Mouse (Mus musculus) hindbrain, embryonic 11.5 days (tissue): ENCODE measurements around the gene Yy1. TPM values are rescaled to one million over a fixed set of nuclear protein-coding genes. Genes with fewer than 3 reads are reported as not detected.
"Not testable (repeated sequence)": the region's sequence is repeated elsewhere in the genome, so short reads cannot be mapped to it uniquely, and the experiment has no call there.

ENCODE experiments used
- ATAC-seq: fragments of 200-750 bp; cut with Nextera tagmentation; 2 replicates; pipeline ENCODE4 v1.8.0; 2017; ENCODE audit warnings: mild to moderate bottlenecking, moderate TSS enrichment, moderate library complexity; ENCODE audit not compliant: low FRiP score
- DNase-seq: peaks from one replicate; pipeline ENCODE4 v3.0.0-alpha.2; 2015; ENCODE audit warnings: low spot score
- H3K27ac ChIP-seq: fragments of 300-500 bp; sonication (generic); 2 replicates; pipeline ENCODE4 v1.5.1; 2014; ENCODE audit warnings: mild to moderate bottlenecking, low read depth, low read length
- H3K27me3 ChIP-seq: fragments of 300-500 bp; sonication (generic); 2 replicates; pipeline ENCODE4 v1.6.1; 2014; ENCODE audit warnings: mild to moderate bottlenecking, low read length, moderate library complexity, mixed read lengths; ENCODE audit not compliant: control insufficient read depth, insufficient read depth
- H3K36me3 ChIP-seq: fragments of 300-500 bp; sonication (generic); 2 replicates; pipeline ENCODE4 v1.6.1; 2014; ENCODE audit warnings: mild to moderate bottlenecking, low read length, moderate library complexity, mixed read lengths; ENCODE audit not compliant: control insufficient read depth, insufficient read depth
- H3K4me1 ChIP-seq: fragments of 300-500 bp; sonication (generic); replicated peaks from 2 replicates; pipeline ENCODE4 v1.6.1; 2014; ENCODE audit warnings: low read length, mixed read lengths; ENCODE audit not compliant: control insufficient read depth, insufficient read depth
- H3K4me2 ChIP-seq: fragments of 300-500 bp; sonication (generic); replicated peaks from 2 replicates; pipeline ENCODE4 v1.6.1; 2014; ENCODE audit warnings: mild to moderate bottlenecking, low read depth, low read length
- H3K4me3 ChIP-seq: fragments of 300-500 bp; sonication (generic); 2 replicates; pipeline ENCODE4 v1.5.1; 2014; ENCODE audit warnings: low read depth, low read length
- H3K9ac ChIP-seq: fragments of 300-500 bp; sonication (generic); 2 replicates; pipeline ENCODE4 v1.6.1; 2014; ENCODE audit warnings: low read depth, low read length
- H3K9me3 ChIP-seq: fragments of 300-500 bp; sonication (generic); 2 replicates; pipeline ENCODE4 v1.6.1; 2016; ENCODE audit warnings: low read length; ENCODE audit not compliant: control insufficient read depth
- WGBS: fragments of 180-500 bp; shearing (Covaris S2); extraction: QIAGEN DNeasy Blood & Tissue Kit; methylation state at CpG from one replicate; pipeline ENCODE4 v1.1.7; 2014; 5-methylcytosine and 5-hydroxymethylcytosine counted together
- polyA plus RNA-seq: library from polyadenylated mRNA; unstranded; fragments of >200 nt; fragmentation: Nextera tagmentation; extraction: Ambion mirVana; gene quantifications from 2 replicates; pipeline ENCODE4 v1.2.1, GENCODE M21; 2014

Gene Yy1
- polyA plus RNA-seq, 1 experiment from 2014 or later: 21.1 TPM

DNA sequence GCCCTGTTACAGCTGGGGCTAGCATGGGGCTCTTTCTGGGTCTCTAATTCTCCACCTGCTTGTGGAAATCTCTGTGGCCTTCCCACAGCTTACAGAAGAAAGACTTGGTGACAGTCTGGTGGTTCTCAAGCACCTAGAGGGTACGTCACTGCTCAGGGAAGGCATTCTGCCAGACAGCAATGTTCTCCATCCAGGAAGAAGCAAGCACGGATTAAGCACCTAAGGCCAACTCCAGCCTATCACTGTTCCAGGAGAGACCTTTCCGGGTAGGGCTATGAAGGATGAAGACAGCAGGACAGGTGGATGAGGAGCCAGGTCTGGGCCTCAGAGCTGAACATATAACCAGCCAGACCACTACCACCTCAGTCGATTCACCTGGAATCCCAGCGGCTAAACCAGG, 42.0 kb downstream of the Yy1 start:
- WGBS: 50% methylated on average over 5 of the region's 5 CpGs
- ATAC-seq (no peak), DNase-seq (no peak)
- H3K4me2 ChIP-seq: peak overlapping the region; percentile 97
- no peak overlapping the region for H3K27ac ChIP-seq
- no peaks in the 10 kb centered on the region for H3K36me3 ChIP-seq
- peaks cover 8% of the 10 kb centered on the region for H3K4me1 ChIP-seq
- no peaks in the 10 kb centered on the region for H3K27me3 ChIP-seq
- H3K9me3 ChIP-seq: no peaks in the 10 kb centered on the region
- H3K9ac ChIP-seq: no peak overlapping the region
- peak overlapping the region; percentile 66 for H3K4me3 ChIP-seq

DNA sequence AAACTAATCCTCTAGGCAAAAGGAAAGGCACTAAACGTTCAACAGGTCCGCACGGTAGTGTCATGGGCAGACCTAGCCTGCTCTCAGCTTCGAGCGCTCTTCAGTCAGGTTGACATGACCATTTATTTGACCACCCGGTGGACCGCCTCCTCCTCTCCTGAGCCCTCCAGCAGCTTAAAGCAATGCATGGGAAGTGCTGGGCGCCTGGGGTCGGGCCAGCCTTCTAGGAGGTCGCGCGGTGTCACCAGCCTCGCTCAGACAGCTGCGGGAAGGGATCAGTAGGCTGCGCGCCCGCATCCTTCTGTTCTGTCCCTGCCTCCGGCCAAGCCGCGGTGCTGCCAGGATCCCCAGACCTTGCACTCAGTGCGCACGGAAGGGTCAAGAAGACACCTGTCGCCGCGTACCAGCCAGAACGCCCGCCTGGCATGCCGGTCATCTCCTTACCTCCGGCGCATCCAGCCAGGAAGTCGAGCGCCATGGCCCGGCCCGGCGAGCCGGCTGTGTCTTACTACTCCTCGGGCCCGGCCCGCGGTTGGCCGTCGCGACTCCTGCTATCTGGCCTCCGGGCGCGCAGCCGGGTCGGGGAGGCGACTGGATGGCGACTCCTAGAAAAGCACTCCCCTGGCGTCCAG, 42.6 kb downstream of the Yy1 start:
- 3% methylated on average over 47 of the region's 51 CpGs for WGBS
- no peak overlapping the region; the same call in 1 of the 2 replicates for H3K27ac ChIP-seq
- no peaks in the 10 kb centered on the region for H3K27me3 ChIP-seq
- peak overlapping the region; percentile 66 for H3K4me3 ChIP-seq
- ATAC-seq: peak; percentile 48
- H3K4me1 ChIP-seq: peaks cover 8% of the 10 kb centered on the region
- no peak for DNase-seq
- H3K9ac ChIP-seq: peak overlapping the region; percentile 81
- H3K9me3 ChIP-seq: no peaks in the 10 kb centered on the region
- H3K4me2 ChIP-seq: peak overlapping the region; percentile 97
- H3K36me3 ChIP-seq: no peaks in the 10 kb centered on the region

- Histone ChIP-seq H3K27me3 (no peaks in the 10 kb centered on the region), H3K4me2 (peak within 1 kb of the TSS; percentile 97), H3K4me3 (peak within 1 kb of the TSS; percentile 66), H3K9me3 (no peaks in the 10 kb centered on the region), H3K4me1 (peaks cover 8% of the 10 kb centered on the region), H3K36me3 (no peaks in the 10 kb centered on the region), H3K9ac (peak within 1 kb of the TSS; percentile 81), H3K27ac (peak within 1 kb of the TSS; percentile 24)
- ATAC-seq: peak; percentile 98
- WGBS: under 1% methylated on average over 39 of the region's 53 CpGs
- DNase-seq: peak; percentile 96
Measured at GRCm38 (mm10) chr12:108835840-108836409, 43.2 kb downstream of the Yy1 start, which contains the start of the genes Slc25a29 and Slc25a47. TSS of gene Slc25a29 (minus strand) at chr12:108835883. TSS of gene Slc25a47 (plus strand) at chr12:108836046.

DNA sequence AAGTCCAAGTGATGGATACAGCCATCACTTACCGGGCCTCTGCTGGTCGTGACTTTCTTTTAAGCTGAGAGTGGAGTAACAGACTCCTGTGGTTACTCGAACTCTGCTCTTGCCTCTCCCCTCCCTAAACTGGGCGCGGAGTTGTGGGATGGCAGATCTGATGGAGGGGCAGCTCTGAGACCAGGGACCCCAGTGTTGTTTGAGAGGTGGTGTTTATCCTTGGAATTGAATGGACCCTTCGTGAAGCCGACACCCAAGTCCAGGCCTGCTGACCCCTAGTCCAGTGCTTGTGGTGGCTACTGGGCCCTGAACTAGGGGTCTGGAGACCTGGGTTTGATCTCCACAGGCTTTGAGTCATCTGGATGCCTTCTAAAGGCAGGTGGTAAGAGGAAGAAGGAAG, 43.9 kb downstream of the Yy1 start:
- no peaks in the 10 kb centered on the region for H3K36me3 ChIP-seq
- H3K9me3 ChIP-seq: no peaks in the 10 kb centered on the region
- peak overlapping the region; percentile 81 for H3K9ac ChIP-seq
- peaks cover 8% of the 10 kb centered on the region for H3K4me1 ChIP-seq
- H3K4me3 ChIP-seq: peak overlapping the region; percentile 66
- DNase-seq: peak; percentile 21
- WGBS: 56% methylated on average over 7 of the region's 7 CpGs
- peak overlapping the region; percentile 97 for H3K4me2 ChIP-seq
- no peaks in the 10 kb centered on the region for H3K27me3 ChIP-seq
- no peak overlapping the region for H3K27ac ChIP-seq
- no peak for ATAC-seq

- H3K9ac ChIP-seq: no peak overlapping the region
- H3K27ac ChIP-seq: no peak overlapping the region
- 94% methylated on average over 6 of the region's 6 CpGs for WGBS
- no peaks in the 10 kb centered on the region for H3K27me3 ChIP-seq
- 0 out of 2 replicates have a peak, but pooled peaks cover 5% of the 10 kb centered on the region for H3K36me3 ChIP-seq
- no peak overlapping the region for H3K4me3 ChIP-seq
- H3K4me1 ChIP-seq: peaks cover 8% of the 10 kb centered on the region
- ATAC-seq (no peak), DNase-seq (no peak)
- H3K4me2 ChIP-seq: no peak overlapping the region
- no peaks in the 10 kb centered on the region for H3K9me3 ChIP-seq
Measured at GRCm38 (mm10) chr12:108841181-108841580, 48.4 kb downstream of the Yy1 start.

GRCm38 (mm10) chr12:108842663-108843062, 49.9 kb downstream of the Yy1 start:
- Histone ChIP-seq H3K36me3 (0 out of 2 replicates have a peak, but pooled peaks cover 5% of the 10 kb centered on the region), H3K9ac (no peak overlapping the region), H3K27ac (no peak overlapping the region), H3K4me1 (peaks cover under 1% of the 10 kb centered on the region; the same call in 1 of the 2 replicates), H3K9me3 (no peaks in the 10 kb centered on the region), H3K27me3 (no peaks in the 10 kb centered on the region), H3K4me2 (no peak overlapping the region), H3K4me3 (no peak overlapping the region)
- DNase-seq (no peak), ATAC-seq (no peak)
- WGBS: 92% methylated on average over 7 of the region's 7 CpGs

- not testable (repeated sequence) for DNase-seq, H3K4me2 ChIP-seq, H3K9ac ChIP-seq, H3K27ac ChIP-seq, H3K36me3 ChIP-seq, H3K4me3 ChIP-seq, ATAC-seq, H3K4me1 ChIP-seq, H3K27me3 ChIP-seq, H3K9me3 ChIP-seq
- 85% methylated on average over 3 of the region's 3 CpGs for WGBS
Measured at GRCm38 (mm10) chr12:108848033-108848432, 55.3 kb downstream of the Yy1 start.

DNA sequence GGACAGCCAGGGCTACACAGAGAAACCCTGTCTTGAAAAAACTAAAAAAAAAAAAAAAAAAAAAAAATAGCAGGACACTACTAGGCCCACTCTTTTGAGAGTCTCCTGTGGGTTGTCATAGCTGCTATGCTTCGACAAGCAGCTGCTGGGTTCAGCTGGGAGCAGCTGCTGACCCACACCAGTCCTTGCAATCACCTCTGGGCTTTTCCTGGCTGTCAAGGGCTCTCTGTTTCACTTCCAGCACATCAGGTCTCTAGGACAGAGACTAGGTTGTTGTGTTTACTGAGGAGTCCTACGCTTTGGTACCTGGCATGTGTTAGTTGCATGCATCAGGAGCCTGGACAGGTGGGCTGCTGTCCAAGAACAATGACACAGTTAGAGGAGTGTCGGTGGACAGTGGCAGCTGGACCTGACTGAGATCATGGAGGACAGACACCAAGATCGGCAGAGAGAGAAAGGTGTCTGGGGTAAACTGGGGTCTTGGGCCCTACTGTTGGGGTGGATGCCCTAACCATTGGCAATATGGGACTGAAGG, 56.8 kb downstream of the Yy1 start:
- no peak for DNase-seq
- H3K4me2 ChIP-seq: no peak overlapping the region
- H3K4me3 ChIP-seq: no peak overlapping the region
- 87% methylated on average over 4 of the region's 4 CpGs for WGBS
- H3K36me3 ChIP-seq: no peaks in the 10 kb centered on the region
- no peaks in the 10 kb centered on the region for H3K9me3 ChIP-seq
- ATAC-seq: no peak
- no peaks in the 10 kb centered on the region; the same call in 1 of the 2 replicates for H3K4me1 ChIP-seq
- H3K27ac ChIP-seq: no peak overlapping the region
- no peaks in the 10 kb centered on the region for H3K27me3 ChIP-seq
- H3K9ac ChIP-seq: no peak overlapping the region
